Mouse (Mus musculus) liver, embryonic 14.5 days (tissue): Measurements from ENCODE around the gene Tspyl3. TPM values are rescaled to one million over a fixed set of nuclear protein-coding genes. Genes with fewer than 3 reads are reported as not detected.

Experiments
- ATAC-seq: fragments of 200-750 bp; cut with Nextera tagmentation; 2 replicates; pipeline ENCODE4 v1.8.0; 2017; ENCODE audit warnings: moderate number of reproducible peaks, mild to moderate bottlenecking, moderate library complexity; ENCODE audit not compliant: insufficient read depth
- DNase-seq, 3 experiments: peaks; one replicate each; pipeline ENCODE4 v3.0.0-alpha.2; 2012 to 2013; ENCODE audit warnings: low read depth in 3 of 3, low spot score in 3 of 3
- H3K27ac ChIP-seq: fragments of 300-500 bp; sonication (generic); 2 replicates; pipeline ENCODE4 v1.5.1; 2014; ENCODE audit warnings: moderate library complexity, mild to moderate bottlenecking, control low read depth, inconsistent platforms
- H3K27me3 ChIP-seq: fragments of 300-500 bp; sonication (generic); 2 replicates; pipeline ENCODE4 v1.6.1; 2014; ENCODE audit warnings: mild to moderate bottlenecking, low read length, moderate library complexity; ENCODE audit not compliant: control insufficient read depth, insufficient read depth
- H3K36me3 ChIP-seq: fragments of 300-500 bp; sonication (generic); replicated peaks from 2 replicates; pipeline ENCODE4 v1.6.1; 2014; ENCODE audit warnings: low read depth; ENCODE audit not compliant: control insufficient read depth, insufficient read depth
- H3K4me1 ChIP-seq, 2 experiments: fragments of 200-500 bp in 1 of 2; fragments of 300-500 bp in 1 of 2; sonication (generic) in 1 of 2; replicated peaks; 2 replicates each; pipeline ENCODE4 v1.6.1; 2012 to 2014; ENCODE audit warnings: antibody characterized with exemption in 1 of 2, inconsistent platforms in 1 of 2, low read length in 1 of 2; ENCODE audit not compliant: control insufficient read depth in 2 of 2, insufficient read depth in 2 of 2
- H3K4me2 ChIP-seq: fragments of 300-500 bp; sonication (generic); 2 replicates; pipeline ENCODE4 v1.6.1; 2014; ENCODE audit warnings: low read depth, mild to moderate bottlenecking, control low read depth, moderate library complexity
- H3K4me3 ChIP-seq, 2 experiments: fragments of 200-500 bp in 1 of 2; fragments of 300-500 bp in 1 of 2; sonication (generic) in 1 of 2; 2 replicates each; pipeline ENCODE4 v1.5.1; 2012 to 2014; ENCODE audit warnings: low read depth in 2 of 2, low read length in 2 of 2, mild to moderate bottlenecking in 2 of 2, control low read depth in 1 of 2, inconsistent platforms in 1 of 2, moderate library complexity in 1 of 2; ENCODE audit not compliant: insufficient read depth in 1 of 2
- H3K9ac ChIP-seq: fragments of 300-500 bp; sonication (generic); replicated peaks from 2 replicates; pipeline ENCODE4 v1.6.1; 2014; ENCODE audit warnings: mild to moderate bottlenecking, control low read depth, moderate library complexity
- H3K9me3 ChIP-seq: fragments of 300-500 bp; sonication (generic); 2 replicates; pipeline ENCODE4 v1.6.1; 2016; ENCODE audit warnings: low read length, mixed read lengths; ENCODE audit not compliant: control insufficient read depth
- CTCF ChIP-seq: IDR thresholded peaks from 2 replicates; pipeline ENCODE4 v1.5.1; 2016; ENCODE audit warnings: antibody characterized with exemption, low read depth, control low read depth
- EP300 ChIP-seq: IDR thresholded peaks from 2 replicates; pipeline ENCODE4 v1.6.1; 2016; ENCODE audit warnings: antibody characterized with exemption, low read depth
- WGBS: fragments of 180-500 bp; shearing (Covaris S2); extraction: QIAGEN DNeasy Blood & Tissue Kit; methylation state at CpG from one replicate; pipeline ENCODE4 v1.1.7; 2014; ENCODE audit not compliant: insufficient replicate concordance; 5-methylcytosine and 5-hydroxymethylcytosine counted together
- polyA plus RNA-seq, 2 experiments: library from polyadenylated mRNA; depleted of rRNA in 1 of 2; stranded (reverse) in 1 of 2; unstranded in 1 of 2; fragments of >200 nt; fragmentation: Nextera tagmentation in 1 of 2; extraction: Ambion mirVana in 1 of 2; gene quantifications; 2 replicates each; pipeline versions ENCODE4 v1.2.1 to v1.2.3; 2012 to 2014

Tspyl3 gene
- polyA plus RNA-seq, 2 experiments = 1.6 to 2.3 TPM

GRCm38 (mm10) chr2:153242156-153242555 lies 16.9 kb upstream of the Tspyl3 start:
- no peaks in the 10 kb centered on the region for H3K9me3 ChIP-seq
- H3K4me1 ChIP-seq = peaks cover 28 to 31% of the 10 kb centered on the region in 2 experiments
- H3K27me3 ChIP-seq = no peaks in the 10 kb centered on the region
- H3K27ac ChIP-seq = peak overlapping the region; percentile 32
- DNase-seq (no peak), ATAC-seq (no peak)
- H3K9ac ChIP-seq = peak overlapping the region; percentile 97
- no peak for TF ChIP-seq EP300
- TF ChIP-seq CTCF = no peak
- WGBS = 53% methylated on average over 6 of the region's 6 CpGs
- H3K4me2 ChIP-seq = peak overlapping the region; percentile 84
- H3K4me3 ChIP-seq = peak overlapping the region; percentile 88 to 92
- peaks cover 28% of the 10 kb centered on the region for H3K36me3 ChIP-seq

- ATAC-seq = peak; percentile 93
- no peaks in the 10 kb centered on the region for H3K9me3 ChIP-seq
These were observed 16.2 kb upstream of the Tspyl3 start, which contains the start of the genes Plagl2 and Pofut1 for GRCm38 (mm10) chr2:153241250-153242014. Plagl2 (minus strand) TSS chr2:153241426. Pofut1 (plus strand) TSS chr2:153241533.

GRCm38 (mm10) chr2:153240701-153241235 lies 15.5 kb upstream of the Tspyl3 start:
- Histone ChIP-seq H3K4me3 (peak overlapping the region; percentile 82 to 88), H3K9ac (peak overlapping the region; percentile 97), H3K4me1 (peaks cover 31 to 33% of the 10 kb centered on the region in 2 experiments), H3K27me3 (no peaks in the 10 kb centered on the region), H3K9me3 (no peaks in the 10 kb centered on the region), H3K36me3 (peaks cover 41% of the 10 kb centered on the region), H3K27ac (peak overlapping the region; percentile 88), H3K4me2 (peak overlapping the region; percentile 97)
- TF ChIP-seq EP300 = peak; percentile 88
- TF ChIP-seq CTCF = no peak
- DNase-seq = peak; percentile 74 to 77 (median 75)
- under 1% methylated on average over 33 of the region's 33 CpGs for WGBS
- peak; percentile 79 for ATAC-seq

More at GRCm38 (mm10) chr2:153241250-153242014, 16.2 kb upstream of the Tspyl3 start, which contains the start of the genes Plagl2 and Pofut1:
- peaks cover 35% of the 10 kb centered on the region for H3K36me3 ChIP-seq
- peak within 1 kb of the TSS; percentile 97 for H3K9ac ChIP-seq
- no peak for TF ChIP-seq EP300
- TF ChIP-seq CTCF = peak; percentile 66
- DNase-seq = peak; percentile 86 to 89 (median 88)
- H3K27ac ChIP-seq = peak within 1 kb of the TSS; percentile 88
- H3K4me3 ChIP-seq = peak within 1 kb of the TSS; percentile 88 to 92
- under 1% methylated on average over 71 of the region's 72 CpGs for WGBS
- no peaks in the 10 kb centered on the region for H3K27me3 ChIP-seq
- H3K4me1 ChIP-seq = peaks cover 31 to 33% of the 10 kb centered on the region in 2 experiments
- peak within 1 kb of the TSS; percentile 97 for H3K4me2 ChIP-seq

- TF ChIP-seq EP300 (no peak), CTCF (no peak)
- Histone ChIP-seq H3K4me3 (peak overlapping the region; percentile 82 to 88), H3K9me3 (no peaks in the 10 kb centered on the region), H3K4me1 (peaks cover 31 to 33% of the 10 kb centered on the region in 2 experiments), H3K36me3 (peaks cover 44% of the 10 kb centered on the region), H3K4me2 (peak overlapping the region; percentile 97), H3K27me3 (no peaks in the 10 kb centered on the region), H3K27ac (peak overlapping the region; percentile 88), H3K9ac (peak overlapping the region; percentile 97)
- DNase-seq (no peak), ATAC-seq (no peak)
- 10% methylated on average over 22 of the region's 22 CpGs for WGBS
These were observed 14.7 kb upstream of the Tspyl3 start for GRCm38 (mm10) chr2:153239860-153240480.
